Mouse (Mus musculus) left cerebral cortex, postnatal 10 days (tissue): ENCODE data around the gene Tma16. TPM values are rescaled to one million over a fixed set of nuclear protein-coding genes. Genes with fewer than 3 reads are reported as not detected.

ENCODE experiments used
- DNase-seq, 2 experiments: peaks; one replicate each; pipeline ENCODE4 v3.0.0; 2021 to 2022; ENCODE audit warnings: low spot score in 2 of 2, mixed read lengths in 1 of 2; ENCODE audit errors: extremely low spot score in 1 of 2
- intact Hi-C: fragments of 180-260 bp; cut with DNase I; formaldehyde crosslinking; loops from one replicate; pipeline ENCODE4 v1.15.1; 2025
- total RNA-seq, 2 experiments: library from RNA; stranded (reverse); gene quantifications; 2 replicates each; pipeline ENCODE4 v1.2.3; 2021

Tma16 gene
- 10 to 100 TPM; 10.4 to 10.8 TPM for total RNA-seq

DNA sequence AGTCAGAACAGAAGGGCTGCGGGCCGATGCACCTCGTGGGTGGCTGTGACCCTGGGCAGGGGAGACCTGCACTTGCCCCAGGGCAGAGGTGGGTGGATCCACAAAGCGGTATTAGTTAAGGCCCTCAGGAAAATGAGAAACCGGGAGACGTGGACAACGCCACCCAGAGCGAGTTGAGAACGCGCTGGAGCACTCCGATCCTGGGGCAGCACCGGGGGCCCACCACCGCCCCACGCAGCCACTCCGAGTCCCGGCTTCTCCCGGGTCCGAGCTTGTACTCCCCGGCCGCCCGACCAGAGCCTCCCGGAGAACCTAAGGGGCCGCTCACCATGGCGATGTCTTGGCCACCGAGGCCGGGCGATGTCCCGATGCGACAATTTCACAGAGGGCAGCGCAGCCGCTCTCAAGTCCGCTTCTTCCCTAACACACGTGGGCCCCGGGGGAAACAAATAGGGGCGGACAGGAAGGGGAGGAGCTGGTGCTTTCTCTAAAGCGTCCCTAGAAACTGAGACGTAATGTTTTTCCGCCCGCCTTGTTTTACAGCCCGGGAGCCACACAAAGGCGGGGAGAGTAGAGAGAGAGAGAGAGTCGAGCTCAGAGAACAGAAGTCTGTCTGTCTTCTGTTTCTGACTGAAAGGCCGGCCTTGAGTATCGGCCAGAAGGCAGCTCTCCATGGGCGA is at the start of gene Tma16:
Gene Tma16 (minus strand): TSS at position 447 of the 680 bp plus-strand sequence.
- intact Hi-C loops: no loop called here
- DNase-seq: peak; percentile 84 to 86

DNA sequence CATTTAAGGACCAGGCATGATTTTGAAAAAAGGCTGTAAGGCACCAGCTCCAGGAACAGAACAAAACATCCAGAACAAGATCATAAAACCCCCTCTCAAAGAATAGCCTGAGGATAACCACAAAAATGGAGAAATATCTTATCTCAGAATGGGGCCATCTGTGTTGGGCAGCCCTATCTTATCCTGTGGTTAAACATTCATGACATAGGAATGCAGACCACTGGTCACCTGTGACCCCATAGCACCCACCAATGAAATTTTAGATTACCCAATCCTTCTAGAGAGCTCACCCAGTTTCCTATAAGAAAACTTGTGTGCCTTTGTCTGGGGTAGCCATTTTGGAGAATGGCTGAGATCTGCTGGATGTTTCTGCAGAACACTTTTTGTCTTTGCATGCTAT is 34.2 kb upstream of the Tma16 start:
- intact Hi-C loops: no loop called here
- DNase-seq: no peak

DNA sequence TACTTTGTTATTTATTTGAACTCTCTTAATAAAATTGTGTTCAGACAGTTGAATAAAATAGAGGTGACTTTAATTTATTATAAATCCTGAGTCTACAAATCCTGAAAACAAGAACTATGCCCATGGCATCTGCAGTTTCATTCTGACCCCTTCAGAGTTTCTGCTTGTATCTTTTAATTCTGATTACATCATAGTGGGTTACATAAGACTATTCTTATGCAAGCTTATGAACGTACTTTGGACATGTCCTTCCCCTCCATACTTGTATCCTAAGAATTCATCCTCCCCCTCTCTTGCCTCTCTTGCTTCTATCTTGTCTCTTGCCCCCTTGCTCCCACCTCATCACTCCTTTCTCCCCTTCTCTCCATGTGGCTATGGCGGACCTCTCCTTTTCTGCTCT is 32.8 kb upstream of the Tma16 start:
- DNase-seq: no peak
- intact Hi-C loops: no loop called here

DNA sequence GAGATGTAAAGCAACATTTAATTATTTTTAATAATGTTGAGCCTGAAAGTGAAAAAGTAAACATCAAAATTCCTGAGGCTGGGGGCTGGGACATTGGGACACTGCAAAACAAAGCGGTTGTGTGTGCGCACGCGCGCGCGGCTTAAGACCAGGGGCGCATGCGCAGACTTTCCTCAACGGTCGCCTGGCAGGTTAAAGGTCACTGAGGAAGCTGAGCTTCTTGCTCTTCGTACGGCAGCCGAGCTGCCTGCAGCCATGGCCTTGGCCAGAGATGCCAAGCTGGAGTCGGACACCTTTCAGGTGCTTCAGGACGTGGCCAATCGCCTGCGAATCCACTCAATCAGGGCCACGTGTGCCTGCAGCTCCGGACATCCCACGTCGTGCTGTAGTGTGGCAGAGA is 25.2 kb upstream of the Tma16 start, which contains the start of gene Tktl2:
Gene Tktl2 (plus strand): TSS at position 220 of the 400 bp plus-strand sequence.
- no peak for DNase-seq

DNA sequence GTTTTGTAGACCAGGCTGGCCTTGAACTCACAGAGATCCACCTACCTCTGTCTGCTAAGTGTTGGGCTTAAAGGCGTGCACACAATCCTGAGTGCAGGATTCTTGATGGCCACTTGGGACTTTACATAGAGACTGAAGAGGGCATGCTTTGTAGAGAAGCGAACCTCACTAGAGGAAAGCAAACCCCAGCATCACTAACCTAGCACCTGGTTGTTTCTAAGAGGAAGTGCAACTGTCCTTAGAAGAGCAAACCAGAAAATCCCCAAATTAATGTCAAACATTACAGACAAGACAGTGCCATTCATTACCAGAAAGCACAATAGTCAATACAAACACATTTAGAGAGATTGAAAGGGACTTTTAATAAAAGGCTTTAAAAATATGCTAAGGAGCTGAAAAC is 17.1 kb upstream of the Tma16 start:
- intact Hi-C loops: no loop called here
- DNase-seq: no peak

More for the DNA sequence above, 25.2 kb upstream of the Tma16 start, which contains the start of gene Tktl2:
- intact Hi-C loops: no loop called here

DNA sequence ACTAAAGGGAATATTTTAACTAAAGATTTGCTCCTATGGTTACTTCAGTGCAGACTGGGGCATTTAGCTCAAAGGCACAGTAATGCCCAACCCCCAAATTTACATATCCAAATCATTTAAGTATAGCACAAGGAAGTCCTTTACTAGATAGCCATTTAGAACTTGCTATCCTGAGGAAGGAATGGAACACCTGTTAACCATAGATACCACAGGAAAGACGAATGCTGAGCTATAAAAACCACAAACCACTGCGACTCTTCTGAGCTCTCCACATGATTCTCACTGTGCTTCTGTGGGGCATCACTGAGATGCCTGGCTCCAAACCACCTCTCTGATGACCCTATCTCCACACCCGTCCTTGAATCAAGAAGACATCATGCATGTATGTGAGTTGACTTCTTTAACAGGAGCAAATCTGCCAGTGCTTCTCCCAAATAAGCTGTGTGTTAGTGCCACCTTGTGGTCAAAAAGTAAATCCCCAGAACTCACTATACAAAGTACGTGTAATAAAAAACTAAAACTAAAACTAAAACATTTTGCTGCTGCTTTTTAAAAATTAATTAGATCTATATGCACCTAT is 10.8 kb upstream of the Tma16 start:
- intact Hi-C loops: loop anchor here (2.0 to 10.0 kb wide), 3 partner anchors 830 to 1532 kb away; no protein-coding TSS in a partner anchor
- DNase-seq: peak in 1 of 2 experiments; percentile 34

DNA sequence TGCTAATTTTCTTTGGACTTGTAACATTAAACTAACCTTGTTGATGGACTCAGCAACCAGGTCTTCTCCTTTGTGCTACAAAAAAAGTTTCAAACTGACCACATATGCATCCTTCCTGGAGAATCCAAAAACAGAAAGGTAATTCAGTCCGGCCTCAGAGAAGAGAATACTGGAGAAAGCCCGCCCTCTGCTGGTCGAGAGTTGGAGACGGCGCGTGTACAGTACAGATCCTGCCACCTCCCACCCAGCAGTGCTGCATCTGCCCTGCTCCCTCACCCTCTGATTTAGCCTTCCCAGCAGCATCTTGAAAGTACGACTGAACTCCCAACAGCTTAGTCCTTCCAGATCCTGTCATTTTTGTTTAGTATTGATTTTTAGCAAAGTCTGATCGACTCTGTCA is 9.4 kb upstream of the Tma16 start:
- intact Hi-C loops: loop anchor here (2.0 to 10.0 kb wide), 3 partner anchors 832 to 1531 kb away; no protein-coding TSS in a partner anchor

DNA sequence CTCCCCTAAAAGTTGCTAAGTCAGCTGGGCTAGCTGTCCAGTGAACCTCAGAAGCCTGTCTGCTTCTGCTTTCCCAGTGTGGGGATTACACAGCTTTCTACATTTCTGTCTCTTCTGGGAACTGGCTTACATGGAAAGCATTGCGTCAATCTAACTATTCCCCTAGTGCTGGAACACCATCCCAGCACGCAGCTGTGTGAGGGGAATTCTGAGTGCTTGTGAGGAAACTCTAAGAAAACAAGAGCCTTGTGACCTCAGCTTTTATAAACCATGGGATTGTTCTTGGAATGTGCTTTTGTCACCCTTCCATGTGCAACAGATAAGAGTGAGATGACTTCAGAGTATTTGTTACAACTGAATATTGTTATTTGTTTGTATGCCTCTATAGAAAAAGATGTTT is 8.2 kb upstream of the Tma16 start:
- intact Hi-C loops: loop anchor here (10.0 kb wide), 1 partner anchor 1530 kb away; no protein-coding TSS in a partner anchor

More for the DNA sequence above, 9.4 kb upstream of the Tma16 start:
- peak; percentile 73 to 83 for DNase-seq

DNA sequence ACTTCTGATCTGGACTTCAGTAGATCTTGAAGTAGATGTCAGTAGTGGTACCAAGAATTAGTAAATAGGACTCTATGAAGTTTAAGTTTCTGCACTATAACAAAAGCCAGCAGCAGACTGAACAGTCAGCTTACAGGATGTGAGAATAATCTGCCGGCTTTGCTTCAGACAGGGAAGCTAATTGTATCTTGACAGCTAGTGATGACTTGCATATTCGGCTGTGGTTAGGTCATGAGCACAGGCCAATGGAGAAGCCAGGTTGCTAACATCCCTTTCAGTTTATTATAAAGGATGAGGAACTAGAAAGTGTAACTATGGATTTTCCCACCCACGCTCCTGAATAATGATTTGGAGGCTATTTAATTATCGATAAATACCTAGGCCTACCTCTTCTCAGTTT is 4.3 kb upstream of the Tma16 start:
- DNase-seq: no peak
- intact Hi-C loops: loop anchor here (10.0 kb wide), 1 partner anchor 1526 kb away; no protein-coding TSS in a partner anchor

More for the DNA sequence above, 8.2 kb upstream of the Tma16 start:
- no peak for DNase-seq

DNA sequence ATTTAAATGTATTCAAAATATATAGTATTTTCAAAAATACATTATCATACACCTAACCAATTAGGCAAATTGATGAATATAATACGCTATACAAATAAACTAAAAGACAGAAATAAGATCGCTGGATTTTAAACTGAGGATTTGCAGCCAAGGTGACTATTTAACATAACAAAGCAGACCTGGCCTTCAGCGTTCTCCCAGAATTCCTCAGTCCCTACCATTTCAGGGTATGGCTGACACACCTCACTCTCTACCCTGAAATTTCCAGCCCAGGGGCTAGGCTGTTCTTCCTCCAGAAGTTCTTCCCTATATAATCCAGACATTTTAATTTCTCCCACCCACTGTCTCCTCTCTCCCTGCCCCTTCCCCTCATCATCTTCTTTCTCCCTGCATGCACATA is 2.2 kb upstream of the Tma16 start:
- intact Hi-C loops: no loop called here
- DNase-seq: no peak

DNA sequence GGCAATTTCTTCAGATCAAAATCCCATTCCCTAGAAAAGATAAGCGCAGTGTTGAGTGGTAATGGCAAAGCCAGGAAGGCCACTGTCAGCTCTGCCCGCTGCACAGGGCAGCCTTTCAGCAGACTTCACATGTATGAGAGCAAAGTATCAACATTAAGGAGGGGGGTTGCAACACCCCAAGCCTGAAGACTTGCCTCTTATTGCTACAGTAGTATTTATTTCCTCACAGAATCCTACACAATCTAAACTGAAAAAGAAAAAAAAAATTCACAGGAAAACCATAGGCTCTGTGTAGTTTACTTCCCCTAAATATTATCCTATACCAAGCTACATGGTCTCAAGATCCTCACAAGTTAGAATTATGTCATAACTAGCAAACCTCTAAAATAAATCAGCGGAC is 9.4 kb downstream of the Tma16 start:
- DNase-seq: no peak
- intact Hi-C loops: no loop called here

DNA sequence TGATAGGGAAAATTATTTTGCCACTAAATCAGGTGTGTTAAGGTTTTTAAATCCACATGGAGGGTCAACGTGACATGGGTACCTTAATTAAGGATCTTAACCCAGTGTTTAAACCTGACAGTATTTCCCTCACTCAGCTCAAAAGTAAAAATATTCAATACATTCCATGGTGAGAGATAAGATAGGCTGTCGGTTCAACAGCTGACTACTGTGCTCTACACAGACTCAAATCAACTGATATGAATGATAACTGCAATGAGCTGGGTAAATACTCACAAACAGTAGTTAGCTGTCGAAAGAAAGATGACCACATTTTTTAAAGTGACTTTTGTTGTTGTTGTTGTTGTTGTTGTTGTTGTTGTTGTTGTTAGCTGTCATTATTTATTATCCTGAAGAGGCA is 16.5 kb downstream of the Tma16 start:
- intact Hi-C loops: no loop called here
- no peak for DNase-seq

DNA sequence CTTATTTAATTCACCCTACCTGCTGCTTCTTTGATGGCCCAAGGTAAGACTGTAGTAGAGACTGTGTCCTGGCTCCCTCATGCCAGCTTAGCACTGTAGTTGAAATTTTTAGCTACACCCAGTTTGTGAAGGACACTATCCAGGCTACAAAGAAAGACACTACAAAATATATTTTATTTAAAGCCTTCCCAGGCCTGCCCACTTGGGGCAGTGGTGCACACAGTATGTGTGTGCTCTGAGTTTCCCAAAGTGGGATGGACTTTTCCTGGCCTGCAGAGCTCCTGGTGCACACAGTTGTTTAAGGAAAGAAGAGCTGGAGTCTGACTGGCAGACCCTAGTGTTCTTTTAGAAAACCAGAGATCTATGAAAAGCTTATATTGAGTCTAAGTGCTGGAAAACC is 29.3 kb downstream of the Tma16 start:
- DNase-seq: no peak
- intact Hi-C loops: no loop called here

DNA sequence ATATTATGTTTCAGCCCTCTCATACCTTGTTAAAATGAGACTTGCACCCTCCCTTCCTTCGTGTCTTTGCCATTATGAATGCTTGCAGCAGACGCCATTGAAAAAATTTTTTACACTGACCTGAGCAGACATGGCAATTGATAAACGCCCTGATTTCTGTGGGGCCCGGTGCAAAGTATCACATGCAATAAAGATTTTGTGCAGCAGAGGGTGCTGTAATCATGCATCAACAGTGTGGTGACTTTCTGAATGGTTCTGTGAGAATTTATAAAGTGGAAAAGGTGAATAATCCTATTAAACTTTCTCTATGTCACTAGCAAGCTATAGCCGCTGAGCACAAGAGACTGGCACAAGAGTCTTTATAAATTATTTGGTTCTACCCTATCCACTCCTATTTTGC is 35.6 kb downstream of the Tma16 start:
- DNase-seq: no peak
- intact Hi-C loops: loop anchor here (5.0 kb wide), 1 partner anchor 957 kb away; no protein-coding TSS in a partner anchor

DNA sequence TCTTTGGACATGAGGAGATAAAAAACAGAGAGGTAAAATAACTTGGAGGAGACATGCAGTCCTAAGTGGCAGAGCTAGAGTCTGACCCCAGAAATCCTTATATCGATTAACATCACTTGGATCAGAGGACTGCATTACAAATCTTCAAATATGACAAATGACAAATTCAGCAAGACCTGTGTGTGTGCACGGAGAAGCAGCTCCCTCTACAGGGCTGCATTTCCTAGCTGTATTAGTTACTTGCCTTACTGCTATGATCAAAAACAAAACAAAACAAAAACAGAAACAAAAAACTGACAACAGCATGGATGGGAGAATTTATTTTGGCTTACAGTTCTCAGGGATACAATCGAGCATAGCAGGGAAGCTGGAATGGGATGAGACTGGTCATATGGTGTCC is 41.0 kb downstream of the Tma16 start:
- intact Hi-C loops: no loop called here
- DNase-seq: no peak

DNA sequence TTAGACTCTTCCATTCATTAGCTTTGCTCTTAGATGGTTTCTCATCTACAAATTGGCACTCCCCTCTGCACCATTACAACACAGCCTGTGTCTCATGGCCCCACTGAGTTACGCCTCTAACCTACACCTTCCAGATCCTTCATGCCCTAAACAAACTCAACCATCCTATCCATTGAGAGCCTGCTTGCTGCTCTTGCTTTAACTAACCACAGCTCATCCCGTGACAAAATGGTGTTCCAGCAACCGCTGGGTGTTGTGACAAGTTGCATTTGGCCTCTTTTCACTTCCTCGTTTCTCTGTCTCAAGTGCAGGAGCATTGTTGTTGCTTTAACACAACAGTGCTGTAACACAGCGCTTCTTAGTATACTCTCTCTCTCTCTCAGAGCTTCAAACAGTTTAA is 42.2 kb downstream of the Tma16 start:
- intact Hi-C loops: loop anchor here (5.0 kb wide), 1 partner anchor 827 kb away; the partner anchor contains the start of gene March1
- no peak for DNase-seq

DNA sequence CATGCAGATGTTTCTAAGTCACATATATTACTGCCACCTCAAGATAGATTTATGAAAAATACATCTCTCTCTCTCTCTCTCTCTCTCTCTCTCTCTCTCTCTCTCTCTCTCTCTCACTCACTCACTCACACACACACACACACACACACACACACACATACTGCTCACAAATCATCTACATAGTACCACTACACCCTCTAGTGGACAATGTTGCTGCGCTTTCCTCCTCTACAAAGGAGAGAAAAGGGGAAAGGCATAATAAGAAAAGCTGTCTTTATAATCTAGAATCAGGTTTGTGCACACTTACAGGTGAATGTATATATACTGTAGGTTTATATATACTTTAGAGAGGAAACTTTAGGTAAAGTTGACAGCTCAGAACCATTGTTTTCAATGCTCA is 43.6 kb downstream of the Tma16 start:
- peak; percentile 36 for DNase-seq
- intact Hi-C loops: loop anchor here (2.0 to 5.0 kb wide), 2 partner anchors 825 to 1282 kb away; partner anchors contain the start of gene March1

DNA sequence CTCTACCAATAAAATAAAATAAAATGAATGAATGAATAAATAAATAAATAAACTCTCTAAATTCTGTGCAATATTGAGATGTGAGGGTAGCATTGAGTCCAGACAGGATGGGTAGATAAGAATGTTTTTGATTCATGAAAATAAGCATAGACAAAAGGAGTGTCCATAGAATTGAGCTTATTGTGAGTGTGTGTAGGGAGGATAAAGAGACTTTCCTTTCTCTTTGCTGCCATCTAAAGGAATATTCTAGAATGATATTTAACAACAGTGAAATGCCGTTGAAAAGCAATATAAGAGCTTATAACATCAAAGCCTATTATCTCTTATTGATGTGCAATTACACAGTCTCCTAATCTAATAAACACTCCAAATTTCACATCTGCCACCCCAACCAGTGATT is 45.2 kb downstream of the Tma16 start:
- intact Hi-C loops: loop anchor here (5.0 kb wide), 1 partner anchor 824 kb away; the partner anchor contains the start of gene March1
- DNase-seq: no peak

DNA sequence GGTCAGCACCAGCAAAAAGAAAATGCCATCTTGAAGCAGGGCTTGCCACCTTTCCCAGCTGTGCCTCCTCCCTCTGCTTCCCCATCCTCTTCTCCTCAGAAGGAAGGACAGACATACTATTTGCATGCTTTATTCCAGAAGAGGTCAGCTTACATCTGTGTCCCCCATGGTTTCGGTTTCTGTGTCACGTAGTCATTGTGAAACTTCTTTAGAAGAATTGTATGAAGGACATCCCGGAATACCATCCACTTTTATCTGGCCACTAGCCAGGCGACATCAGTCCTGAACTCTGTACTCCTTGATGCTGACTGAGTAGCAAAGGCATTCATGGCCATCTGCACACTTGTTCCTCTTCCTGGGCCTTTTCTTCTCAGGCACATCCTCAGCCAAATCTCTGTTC is 47.9 kb downstream of the Tma16 start:
- peak in 1 of 2 experiments; percentile 30 for DNase-seq
- intact Hi-C loops: no loop called here

DNA sequence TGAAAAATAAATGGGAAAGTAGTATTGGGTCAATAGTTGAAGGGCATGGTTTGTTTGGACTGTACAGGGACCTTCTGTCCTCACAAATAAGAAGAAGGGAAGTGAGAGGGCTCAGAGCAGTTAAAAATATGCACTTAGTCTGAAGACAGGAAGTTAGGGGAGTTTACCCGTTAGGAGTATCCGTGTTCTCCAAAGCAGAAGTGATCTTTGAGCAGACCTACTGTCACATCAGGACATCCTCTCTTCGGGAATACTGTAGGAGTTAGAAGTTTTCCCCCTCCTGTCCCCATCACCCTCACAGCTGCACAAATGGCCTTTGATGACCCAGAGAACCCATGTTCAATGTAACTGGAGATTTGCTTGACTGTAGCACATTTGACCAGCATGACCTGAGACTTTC is 48.4 kb downstream of the Tma16 start:
- no peak for DNase-seq
- intact Hi-C loops: no loop called here
